Mouse (Mus musculus) testis, postnatal 14 days (tissue): Measurements from ENCODE around the gene Eps15.

ENCODE experiments used
- DNase-seq: peaks from one replicate; pipeline ENCODE4 v3.0.0; 2021; ENCODE audit warnings: low spot score

Eps15 gene

GRCm38 (mm10) chr4:109433641-109434040 lies 153.6 kb downstream of the Eps15 start:
- no peak for DNase-seq

- no peak for DNase-seq
Measured at GRCm38 (mm10) chr4:109434256-109434655, 154.2 kb downstream of the Eps15 start.
